Mouse (Mus musculus) heart, adult 2 months (tissue): Measurements from ENCODE around the gene Nf2. TPM values are rescaled to one million over a fixed set of nuclear protein-coding genes. Genes with fewer than 3 reads are reported as not detected.
A peak's percentile ranks its signal among the peaks of the same experiment; 100 is the strongest.
"Not testable (repeated sequence)": the region's sequence is repeated elsewhere in the genome, so short reads cannot be mapped to it uniquely, and the experiment has no call there.

Source experiments
- DNase-seq, 2 experiments: peaks; one replicate each; pipeline ENCODE4 v3.0.0; 2021
- H3K27ac ChIP-seq: fragments of 200-600 bp; 2 replicates; pipeline ENCODE4 v1.8.1; 2022
- H3K27me3 ChIP-seq: fragments of 200-500 bp; 2 replicates; pipeline ENCODE4 v1.6.1; 2012; ENCODE audit warnings: mild to moderate bottlenecking, low read length, inconsistent platforms, mixed read lengths; ENCODE audit not compliant: control insufficient read depth, insufficient read depth
- H3K36me3 ChIP-seq: fragments of 200-500 bp; 2 replicates; pipeline ENCODE4 v1.6.1; 2012; ENCODE audit warnings: low read length, inconsistent platforms; ENCODE audit not compliant: control insufficient read depth, insufficient read depth
- H3K4me1 ChIP-seq: fragments of 200-500 bp; 2 replicates; pipeline ENCODE4 v1.6.1; 2011; ENCODE audit warnings: low read length; ENCODE audit not compliant: control insufficient read depth, insufficient read depth
- H3K4me3 ChIP-seq: fragments of 200-600 bp; 2 replicates; pipeline ENCODE4 v1.8.1; 2022
- H3K79me2 ChIP-seq: fragments of 200-500 bp; replicated peaks from 2 replicates; pipeline ENCODE4 v1.6.1; 2012; ENCODE audit warnings: mild to moderate bottlenecking, inconsistent platforms, low read length, moderate library complexity, mixed read lengths; ENCODE audit not compliant: control insufficient read depth, insufficient read depth
- H3K9ac ChIP-seq: fragments of 200-500 bp; 2 replicates; pipeline ENCODE4 v1.6.1; 2012; ENCODE audit warnings: low read depth, mild to moderate bottlenecking, control low read depth, inconsistent platforms, low read length, mixed read lengths
- CTCF ChIP-seq: fragments of 200-600 bp; IDR thresholded peaks from 2 replicates; pipeline ENCODE4 v1.8.1; 2022; ENCODE audit warnings: antibody characterized with exemption, mild to moderate bottlenecking, moderate library complexity
- EP300 ChIP-seq: fragments of 200-500 bp; IDR thresholded peaks from 2 replicates; pipeline ENCODE4 v1.6.1; 2011; ENCODE audit warnings: low read depth, low read length, control low read depth; ENCODE audit not compliant: insufficient read depth
- POLR2A ChIP-seq: fragments of 200-500 bp; IDR thresholded peaks from 2 replicates; pipeline ENCODE4 v1.6.1; 2011; ENCODE audit warnings: mild to moderate bottlenecking, low read depth, low read length, control low read depth; ENCODE audit not compliant: insufficient read depth
- WGBS: fragments of 180-500 bp; shearing (Covaris S2); methylation state at CpG from one replicate; pipeline ENCODE4 v1.1.7; 2018; 5-methylcytosine and 5-hydroxymethylcytosine counted together
- intact Hi-C: fragments of 180-260 bp; cut with DNase I; formaldehyde crosslinking; loops from one replicate; pipeline ENCODE4 v1.15.1; 2025
- polyA plus RNA-seq: library from polyadenylated mRNA; depleted of rRNA; stranded (reverse); fragments of >200 nt; gene quantifications from 2 replicates; pipeline ENCODE4 v1.2.3, GENCODE M21; 2012
- total RNA-seq, 2 experiments: library from RNA; stranded (reverse); gene quantifications; 2 replicates each; pipeline ENCODE4 v1.2.3; 2021

The Nf2 gene
- total and polyA plus RNA-seq, 3 experiments: 57.1 to 85.0 (median 77.1) TPM

DNA sequence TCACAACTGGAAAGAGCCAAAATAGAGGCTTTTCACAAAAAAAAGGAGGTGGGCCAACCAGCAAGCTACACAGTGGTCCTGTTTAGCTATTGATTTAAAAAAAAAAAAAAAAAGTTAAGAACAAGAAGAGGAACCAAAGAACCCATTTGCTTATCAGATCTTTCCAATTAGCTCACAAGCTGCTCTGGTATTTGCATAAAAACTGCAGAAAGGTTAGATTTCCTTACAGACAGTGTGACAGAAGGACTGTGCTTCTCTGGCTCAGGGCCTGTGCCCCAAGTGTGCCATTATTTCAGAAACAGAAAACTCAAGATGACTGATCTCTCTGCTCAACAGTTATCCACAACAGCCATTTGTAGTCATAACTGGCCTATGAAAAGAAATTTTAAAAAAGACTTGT is 18.3 kb downstream of the Nf2 start:
- no peaks in the 10 kb centered on the region for H3K27me3 ChIP-seq
- H3K79me2 ChIP-seq: peaks cover 6% of the 10 kb centered on the region
- TF ChIP-seq CTCF: no peak
- no peak for TF ChIP-seq POLR2A
- TF ChIP-seq EP300: no peak
- no peak overlapping the region for H3K4me3 ChIP-seq
- peaks cover 4% of the 10 kb centered on the region for H3K36me3 ChIP-seq
- H3K4me1 ChIP-seq: peaks cover 8% of the 10 kb centered on the region
- no peak overlapping the region for H3K27ac ChIP-seq
- H3K9ac ChIP-seq: no peak overlapping the region
- DNase-seq: no peak
- intact Hi-C loops: loop anchor here (10.0 kb wide), 1 partner anchor 396 kb away; no protein-coding TSS in a partner anchor

- Histone ChIP-seq H3K36me3 (peaks cover 4% of the 10 kb centered on the region), H3K27me3 (no peaks in the 10 kb centered on the region), H3K9ac (no peak overlapping the region), H3K79me2 (peaks cover 4% of the 10 kb centered on the region), H3K27ac (no peak overlapping the region), H3K4me1 (peaks cover 7% of the 10 kb centered on the region), H3K4me3 (no peak overlapping the region)
- 75% methylated on average over 2 of the region's 2 CpGs for whole genome bisulfite sequencing
- intact Hi-C loops: no loop called here
- no peak for DNase-seq
- TF ChIP-seq EP300 (no peak), POLR2A (no peak), CTCF (no peak)
Observed at GRCm38 (mm10) chr11:4827916-4828315, 21.4 kb downstream of the Nf2 start.

DNA sequence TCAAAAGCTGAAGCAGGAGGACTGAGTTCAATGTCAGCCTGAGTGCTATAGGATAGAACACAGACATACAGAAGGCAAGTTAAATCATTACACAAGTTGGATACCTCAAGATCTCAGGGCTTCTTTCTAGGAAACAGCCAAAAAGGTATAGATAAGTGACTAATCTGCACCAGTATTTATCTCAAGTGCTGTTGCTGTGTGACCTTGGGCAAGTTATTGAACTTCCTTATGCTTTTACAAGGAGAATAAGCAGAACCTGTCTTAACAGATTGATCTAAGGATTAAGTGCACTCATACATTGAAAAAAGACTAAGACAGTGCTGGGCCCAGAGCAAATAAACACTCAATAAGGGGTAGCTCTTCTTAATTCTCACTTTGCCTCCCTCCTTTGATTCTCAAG is 22.0 kb downstream of the Nf2 start:
- H3K4me3 ChIP-seq: no peak overlapping the region
- DNase-seq: no peak
- intact Hi-C loops: no loop called here

GRCm38 (mm10) chr11:4826152-4826778 is 23.1 kb downstream of the Nf2 start:
- DNase-seq: no peak
- Histone ChIP-seq H3K27me3 (no peaks in the 10 kb centered on the region), H3K4me3 (no peak overlapping the region), H3K9ac (no peak overlapping the region), H3K4me1 (peaks cover 7% of the 10 kb centered on the region), H3K27ac (no peak overlapping the region), H3K36me3 (peaks cover 4% of the 10 kb centered on the region), H3K79me2 (peaks cover 4% of the 10 kb centered on the region)
- intact Hi-C loops: no loop called here
- TF ChIP-seq EP300: no peak
- TF ChIP-seq POLR2A: no peak
- TF ChIP-seq CTCF: no peak
- WGBS: 88% methylated on average over 3 of the region's 3 CpGs

More for the DNA sequence above, 22.0 kb downstream of the Nf2 start:
- peaks cover 4% of the 10 kb centered on the region for H3K79me2 ChIP-seq
- no peaks in the 10 kb centered on the region for H3K27me3 ChIP-seq
- no peak overlapping the region for H3K27ac ChIP-seq
- H3K9ac ChIP-seq: no peak overlapping the region
- peaks cover 4% of the 10 kb centered on the region for H3K36me3 ChIP-seq
- TF ChIP-seq EP300 (no peak), CTCF (no peak), POLR2A (no peak)
- H3K4me1 ChIP-seq: peaks cover 7% of the 10 kb centered on the region

- TF ChIP-seq EP300: no peak
- no peak for TF ChIP-seq POLR2A
- TF ChIP-seq CTCF: no peak
- whole genome bisulfite sequencing: 61% methylated on average over 6 of the region's 6 CpGs
- H3K4me3 ChIP-seq: no peak overlapping the region
- peaks cover 3% of the 10 kb centered on the region; the same call in 1 of the 2 replicates for H3K79me2 ChIP-seq
- H3K36me3 ChIP-seq: peaks cover 4% of the 10 kb centered on the region
- H3K27ac ChIP-seq: no peak overlapping the region
- H3K27me3 ChIP-seq: no peaks in the 10 kb centered on the region
- DNase-seq: no peak
- peaks cover 5% of the 10 kb centered on the region for H3K4me1 ChIP-seq
- H3K9ac ChIP-seq: no peak overlapping the region
- intact Hi-C loops: no loop called here
Observed at GRCm38 (mm10) chr11:4823655-4824312, 25.6 kb downstream of the Nf2 start.

GRCm38 (mm10) chr11:4822446-4822842 is 26.9 kb downstream of the Nf2 start:
- 98% methylated on average over 4 of the region's 4 CpGs for WGBS
- intact Hi-C loops, H3K4me3 ChIP-seq, H3K4me1 ChIP-seq, H3K27ac ChIP-seq, H3K36me3 ChIP-seq, H3K79me2 ChIP-seq, H3K9ac ChIP-seq, H3K27me3 ChIP-seq, DNase-seq: not testable (repeated sequence)
- peak; percentile 23 for TF ChIP-seq CTCF
